Mouse (Mus musculus): ENCODE data around the gene 9930111J21Rik1.
"Not testable (repeated sequence)": the region's sequence is repeated elsewhere in the genome, so short reads cannot be mapped to it uniquely, and the experiment has no call there.

GRCm38 (mm10) chr11:48928068-48928467 lies 51.1 kb downstream of the 9930111J21Rik1 start:
- not testable (repeated sequence) for TF ChIP-seq POLR2A (IDR thresholded peaks at IDR 0.05; ENCODE audit: low read depth, low read length); CTCF (conservative IDR thresholded peaks at IDR 0.05; ENCODE audit: insufficient read depth, insufficient read length, low read depth, low read length)

Data from kidney, adult 2 months (tissue).